Mouse (Mus musculus): ENCODE measurements around the gene Tead1. TPM values are rescaled to one million over a fixed set of nuclear protein-coding genes. Genes with fewer than 3 reads are reported as not detected.
A peak's percentile ranks its signal among the peaks of the same experiment; 100 is the strongest.

Tead1 gene
- polyA plus RNA-seq (2012; rRNA removed), result 7.2 and 8.8 TPM in 2 replicates

DNA sequence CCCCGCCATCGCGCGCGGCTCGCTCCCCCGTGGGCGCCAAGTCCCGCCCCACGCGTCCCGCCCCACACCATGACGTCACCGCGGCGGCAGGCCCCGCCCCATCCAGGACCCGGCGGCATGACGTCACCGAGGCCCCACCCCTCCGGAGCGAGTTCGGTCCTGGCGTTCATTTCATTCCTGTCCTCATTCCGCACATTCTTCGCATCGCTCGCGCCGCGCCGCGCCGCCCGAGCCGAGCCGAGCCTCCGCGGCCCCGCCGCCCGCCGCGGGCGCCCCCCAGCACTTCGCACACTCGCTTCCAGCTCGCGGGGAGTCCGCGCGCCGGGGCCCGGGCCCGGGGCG lies at the start of gene Tead1:
Gene Tead1 (plus strand): TSS at position 148 of the 342 bp plus-strand sequence.
- H3K27me3 ChIP-seq (ENCODE audit: control insufficient read depth, insufficient read depth, low read length), result no peaks in the 10 kb centered on the region
- no peak for TF ChIP-seq CTCF (IDR thresholded peaks at IDR 0.05; ENCODE audit: borderline replicate concordance, insufficient read depth, low read depth, low read length)
- TF ChIP-seq POLR2A (IDR thresholded peaks at IDR 0.05; ENCODE audit: borderline replicate concordance, insufficient read depth, low read length), result peak; percentile 51; the same call in 1 of the 2 replicates
- WGBS, result 1% methylated on average over 55 of the region's 57 CpGs
- peak; percentile 91 to 98 for DNase-seq
- no peaks in the 10 kb centered on the region; the same call in 1 of the 2 replicates for H3K4me1 ChIP-seq (ENCODE audit: control insufficient read depth, insufficient read depth, low read length)
- H3K4me3 ChIP-seq (replicated peaks; ENCODE audit: insufficient read depth, low read depth, low read length), result peak within 1 kb of the TSS; percentile 91
- H3K27ac ChIP-seq (ENCODE audit: insufficient read depth, low read length), result no peak within 1 kb of the TSS

DNA sequence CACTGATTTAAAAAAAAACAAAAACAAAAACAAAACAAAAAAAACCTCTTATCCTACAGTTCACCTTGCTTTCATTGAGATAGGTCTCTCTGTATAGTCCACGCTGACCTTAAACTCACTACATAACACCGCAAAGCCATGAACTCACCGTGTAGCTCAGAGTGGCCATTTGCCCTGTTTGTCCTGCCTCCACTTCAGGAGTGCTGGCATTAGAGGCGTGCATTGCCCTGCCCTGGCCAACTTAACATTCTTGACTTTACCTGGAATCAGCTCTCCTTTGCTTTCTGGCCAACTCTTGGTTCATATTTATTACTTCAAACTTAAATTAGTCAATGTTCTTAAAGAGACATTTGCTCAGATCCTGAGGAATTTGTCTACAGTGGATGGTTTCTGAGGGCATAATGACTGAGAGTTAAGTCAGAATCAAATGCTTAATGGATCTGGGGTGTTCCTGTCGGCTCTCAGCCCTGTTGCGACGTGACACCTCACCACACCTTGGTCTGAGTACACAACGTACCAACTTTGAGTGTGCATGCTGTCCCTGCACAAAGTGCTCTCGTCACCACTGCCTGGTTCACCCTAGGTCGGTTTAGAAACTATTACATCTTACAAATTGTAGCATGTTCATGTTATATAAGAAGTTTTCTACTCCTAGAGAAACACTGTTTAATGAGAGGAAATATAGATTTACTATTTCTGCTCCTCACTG lies 44.5 kb upstream of the Tead1 start:
- Histone ChIP-seq H3K4me1 (ENCODE audit: control insufficient read depth, insufficient read depth, low read length) (no peaks in the 10 kb centered on the region), H3K27ac (ENCODE audit: insufficient read depth, low read length) (no peak overlapping the region), H3K4me3 (replicated peaks; ENCODE audit: insufficient read depth, low read depth, low read length) (no peak overlapping the region), H3K27me3 (ENCODE audit: control insufficient read depth, insufficient read depth, low read length) (no peaks in the 10 kb centered on the region)
- no peak for TF ChIP-seq CTCF (IDR thresholded peaks at IDR 0.05; ENCODE audit: borderline replicate concordance, insufficient read depth, low read depth, low read length)
- TF ChIP-seq POLR2A (IDR thresholded peaks at IDR 0.05; ENCODE audit: borderline replicate concordance, insufficient read depth, low read length), result no peak
- WGBS, result 93% methylated on average over 10 of the region's 10 CpGs
- DNase-seq, result no peak

DNA sequence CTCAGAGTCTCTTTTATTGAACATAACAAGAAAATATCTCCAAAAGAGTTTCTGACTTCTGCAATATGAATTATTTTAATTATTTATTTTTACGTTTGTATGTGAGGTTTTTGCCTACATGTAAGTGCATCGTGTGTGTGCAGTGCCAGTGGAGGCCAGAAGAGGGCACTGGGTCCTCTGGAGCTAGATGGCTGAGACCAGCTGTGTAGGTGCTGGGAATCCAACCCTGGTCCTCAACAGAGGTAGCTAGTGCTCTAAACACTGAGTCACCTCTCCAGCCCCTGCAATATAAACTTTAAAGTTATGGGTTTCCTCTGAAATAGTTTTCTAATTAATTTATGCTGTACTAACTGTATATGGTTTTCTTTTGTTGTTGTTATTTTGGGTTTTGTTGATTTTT lies 43.2 kb upstream of the Tead1 start:
- H3K4me1 ChIP-seq (ENCODE audit: control insufficient read depth, insufficient read depth, low read length), result no peaks in the 10 kb centered on the region
- no peak for TF ChIP-seq POLR2A (IDR thresholded peaks at IDR 0.05; ENCODE audit: borderline replicate concordance, insufficient read depth, low read length)
- TF ChIP-seq CTCF (IDR thresholded peaks at IDR 0.05; ENCODE audit: borderline replicate concordance, insufficient read depth, low read depth, low read length), result no peak
- H3K27me3 ChIP-seq (ENCODE audit: control insufficient read depth, insufficient read depth, low read length), result no peaks in the 10 kb centered on the region
- H3K27ac ChIP-seq (ENCODE audit: insufficient read depth, low read length), result no peak overlapping the region
- H3K4me3 ChIP-seq (replicated peaks; ENCODE audit: insufficient read depth, low read depth, low read length), result no peak overlapping the region
- 95% methylated on average over 2 of the region's 2 CpGs for WGBS
- no peak for DNase-seq

DNA sequence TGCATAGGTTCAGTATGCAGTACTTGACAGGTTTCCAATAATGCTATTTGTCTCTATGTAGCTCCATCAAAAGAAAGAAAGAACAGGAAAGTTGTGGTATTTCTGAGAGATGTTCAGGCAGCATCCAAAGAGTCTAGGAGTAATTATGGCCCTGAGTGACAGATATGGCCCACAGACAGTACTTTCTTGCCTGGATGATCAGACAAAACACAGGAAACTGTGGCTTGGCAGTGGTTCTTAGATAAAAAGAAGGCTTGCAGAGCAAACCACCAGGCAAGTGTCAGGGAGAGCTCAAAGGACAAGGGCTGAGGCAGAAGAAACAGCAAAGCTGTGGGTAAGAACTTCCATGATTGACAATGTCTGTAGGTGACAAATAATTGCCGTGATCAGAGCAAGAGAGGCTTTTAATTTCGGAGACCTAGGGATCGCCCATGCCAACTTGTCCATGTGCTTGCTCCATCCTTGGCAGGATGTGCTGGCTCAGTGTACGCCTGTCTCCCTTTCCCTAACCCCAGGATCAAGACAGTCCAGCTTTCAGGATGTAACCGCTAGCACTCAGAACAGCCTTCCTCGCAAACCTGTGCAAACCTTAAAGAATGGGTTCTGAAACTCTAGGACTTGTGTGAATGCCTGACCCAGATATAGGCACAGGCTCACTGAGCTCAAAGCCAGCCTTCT lies 35.1 kb upstream of the Tead1 start:
- Histone ChIP-seq H3K4me1 (ENCODE audit: control insufficient read depth, insufficient read depth, low read length) (peaks cover 9% of the 10 kb centered on the region; the same call in 1 of the 2 replicates), H3K27me3 (ENCODE audit: control insufficient read depth, insufficient read depth, low read length) (no peaks in the 10 kb centered on the region), H3K27ac (ENCODE audit: insufficient read depth, low read length) (no peak overlapping the region), H3K4me3 (replicated peaks; ENCODE audit: insufficient read depth, low read depth, low read length) (no peak overlapping the region)
- TF ChIP-seq CTCF (IDR thresholded peaks at IDR 0.05; ENCODE audit: borderline replicate concordance, insufficient read depth, low read depth, low read length) (no peak), POLR2A (IDR thresholded peaks at IDR 0.05; ENCODE audit: borderline replicate concordance, insufficient read depth, low read length) (no peak)
- WGBS, result 9% methylated on average over 6 of the region's 6 CpGs
- DNase-seq, result peak; percentile 42 to 46

DNA sequence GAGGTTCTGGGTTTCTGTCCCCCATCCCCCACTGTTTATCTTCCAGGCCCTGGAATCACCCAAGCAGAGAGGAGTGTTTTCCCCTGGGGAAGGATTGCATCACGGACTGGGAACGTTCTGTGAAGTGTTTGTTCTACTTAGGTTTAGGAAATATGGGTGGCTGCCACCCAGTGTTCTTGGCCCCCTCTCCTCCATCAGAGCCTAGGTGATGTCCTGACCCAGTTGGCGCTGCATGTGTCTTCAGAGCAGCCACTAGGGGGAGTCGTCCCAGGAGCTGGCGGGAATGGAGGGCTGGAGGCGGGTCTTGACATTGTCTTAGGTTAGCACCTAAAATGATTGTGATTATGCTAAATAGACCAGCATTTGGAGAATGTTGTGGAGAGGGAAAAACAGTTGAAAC lies 34.4 kb upstream of the Tead1 start:
- DNase-seq, result no peak
- no peak overlapping the region for H3K27ac ChIP-seq (ENCODE audit: insufficient read depth, low read length)
- TF ChIP-seq POLR2A (IDR thresholded peaks at IDR 0.05; ENCODE audit: borderline replicate concordance, insufficient read depth, low read length) (no peak), CTCF (IDR thresholded peaks at IDR 0.05; ENCODE audit: borderline replicate concordance, insufficient read depth, low read depth, low read length) (no peak)
- no peak overlapping the region for H3K4me3 ChIP-seq (replicated peaks; ENCODE audit: insufficient read depth, low read depth, low read length)
- H3K27me3 ChIP-seq (ENCODE audit: control insufficient read depth, insufficient read depth, low read length), result no peaks in the 10 kb centered on the region
- 82% methylated on average over 6 of the region's 6 CpGs for WGBS
- H3K4me1 ChIP-seq (ENCODE audit: control insufficient read depth, insufficient read depth, low read length), result peaks cover 9% of the 10 kb centered on the region; the same call in 1 of the 2 replicates

DNA sequence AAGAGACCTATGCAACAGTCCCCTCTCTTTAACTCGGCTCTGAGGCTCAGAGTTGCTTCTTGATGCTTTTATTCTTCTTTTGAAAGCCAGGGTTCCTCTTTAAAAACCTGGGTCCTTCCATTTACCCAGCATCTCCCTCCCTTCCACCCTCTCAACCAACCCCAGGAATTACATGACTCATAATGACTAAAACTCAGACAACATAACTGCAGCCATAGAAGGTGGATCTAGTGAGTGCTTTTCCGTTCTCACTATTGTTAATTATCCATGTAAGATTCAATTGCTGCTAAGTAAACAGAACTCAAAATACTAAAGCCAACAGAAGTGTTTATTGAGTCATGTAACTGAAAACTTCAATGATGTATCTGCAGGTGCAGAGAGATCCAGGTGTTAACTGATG lies 33.4 kb upstream of the Tead1 start:
- DNase-seq, result no peak
- Histone ChIP-seq H3K27ac (ENCODE audit: insufficient read depth, low read length) (no peak overlapping the region), H3K27me3 (ENCODE audit: control insufficient read depth, insufficient read depth, low read length) (no peaks in the 10 kb centered on the region), H3K4me3 (replicated peaks; ENCODE audit: insufficient read depth, low read depth, low read length) (no peak overlapping the region), H3K4me1 (ENCODE audit: control insufficient read depth, insufficient read depth, low read length) (peaks cover 9% of the 10 kb centered on the region; the same call in 1 of the 2 replicates)
- TF ChIP-seq POLR2A (IDR thresholded peaks at IDR 0.05; ENCODE audit: borderline replicate concordance, insufficient read depth, low read length) (no peak), CTCF (IDR thresholded peaks at IDR 0.05; ENCODE audit: borderline replicate concordance, insufficient read depth, low read depth, low read length) (no peak)
- WGBS, result 94% methylated on average over 2 of the region's 2 CpGs

DNA sequence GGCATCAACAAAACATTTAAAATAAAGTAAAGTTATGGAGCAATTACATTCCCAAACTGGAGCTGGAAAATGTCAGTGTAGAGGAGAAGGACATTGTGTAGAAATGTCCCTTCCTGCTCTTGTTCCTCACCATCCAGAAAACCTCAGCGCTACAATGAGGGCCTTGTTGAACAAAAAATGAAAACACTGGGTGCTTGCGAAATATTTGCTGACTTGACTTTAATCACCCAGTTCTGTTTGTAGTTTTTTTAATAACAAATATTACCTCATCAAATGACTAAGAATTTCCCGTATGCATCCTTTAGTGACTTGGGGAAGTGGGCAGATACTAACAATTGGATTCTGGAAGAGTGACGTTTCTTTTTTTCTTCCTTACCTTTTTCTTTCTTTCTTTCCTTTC lies 31.7 kb upstream of the Tead1 start:
- WGBS, result 99% methylated on average over 4 of the region's 4 CpGs
- TF ChIP-seq CTCF (IDR thresholded peaks at IDR 0.05; ENCODE audit: borderline replicate concordance, insufficient read depth, low read depth, low read length) (no peak), POLR2A (IDR thresholded peaks at IDR 0.05; ENCODE audit: borderline replicate concordance, insufficient read depth, low read length) (no peak)
- H3K4me1 ChIP-seq (ENCODE audit: control insufficient read depth, insufficient read depth, low read length), result peaks cover 9% of the 10 kb centered on the region; the same call in 1 of the 2 replicates
- H3K4me3 ChIP-seq (replicated peaks; ENCODE audit: insufficient read depth, low read depth, low read length), result no peak overlapping the region
- no peak overlapping the region for H3K27ac ChIP-seq (ENCODE audit: insufficient read depth, low read length)
- DNase-seq, result no peak
- no peaks in the 10 kb centered on the region for H3K27me3 ChIP-seq (ENCODE audit: control insufficient read depth, insufficient read depth, low read length)
